Mouse (Mus musculus): Measurements from ENCODE around the gene Ddx23. TPM values are rescaled to one million over a fixed set of nuclear protein-coding genes. Genes with fewer than 3 reads are reported as not detected.

Gene Ddx23
- total RNA-seq (2022), result 10 to 100 TPM; 76.3 to 89.4 (median 85.9) TPM

DNA sequence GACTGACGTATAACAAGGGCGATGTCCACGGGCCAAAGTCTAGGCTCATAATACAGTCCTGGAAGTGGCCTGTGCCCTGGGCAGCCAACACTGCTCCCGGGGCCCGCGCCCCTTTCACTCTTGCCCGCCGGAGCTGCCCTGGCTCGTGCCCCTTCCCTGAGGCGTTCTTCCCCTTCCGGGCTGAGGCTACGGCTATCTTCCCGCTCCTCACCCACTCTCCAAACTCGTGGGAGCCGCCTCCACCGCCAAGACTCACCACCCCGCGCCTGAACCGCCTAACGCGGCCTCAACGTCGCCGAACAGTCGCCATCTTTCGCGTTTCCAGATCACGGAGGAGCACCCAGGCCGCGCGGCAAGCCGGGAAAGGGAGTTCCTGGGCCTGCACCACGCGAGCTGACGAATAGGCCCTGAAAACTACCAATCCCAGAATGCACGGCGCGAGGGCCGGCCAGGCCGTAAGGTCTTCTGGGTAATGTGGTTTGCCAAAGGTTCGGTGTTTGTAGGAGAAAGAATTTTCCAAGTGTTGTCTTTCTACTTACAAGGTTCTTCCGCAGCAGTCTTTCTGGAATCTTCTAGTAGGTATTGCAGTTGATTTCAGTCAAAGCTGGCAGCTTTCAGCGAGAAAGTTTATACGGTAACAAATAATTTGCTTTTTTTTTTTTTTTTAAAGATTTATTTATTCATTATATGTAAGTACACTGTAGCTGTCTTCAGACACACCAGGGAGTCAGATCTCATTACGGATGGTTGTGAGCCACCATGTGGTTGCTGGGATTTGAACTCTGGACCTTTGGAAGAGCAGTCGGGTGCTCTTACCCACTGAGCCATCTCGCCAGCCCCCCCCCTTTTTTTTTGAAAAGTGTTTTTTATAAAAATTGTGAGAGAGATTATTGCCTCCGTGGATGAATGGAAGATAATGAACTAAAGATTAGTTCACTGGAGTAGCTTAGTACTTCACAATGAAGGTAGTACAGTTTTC, at the start of gene Ddx23:
Gene Ddx23 (minus strand): TSS at position 328 of the 979 bp plus-strand sequence.
- peak; percentile 94 to 96 for DNase-seq (ENCODE audit: low spot score in 2 of 2)

DNA sequence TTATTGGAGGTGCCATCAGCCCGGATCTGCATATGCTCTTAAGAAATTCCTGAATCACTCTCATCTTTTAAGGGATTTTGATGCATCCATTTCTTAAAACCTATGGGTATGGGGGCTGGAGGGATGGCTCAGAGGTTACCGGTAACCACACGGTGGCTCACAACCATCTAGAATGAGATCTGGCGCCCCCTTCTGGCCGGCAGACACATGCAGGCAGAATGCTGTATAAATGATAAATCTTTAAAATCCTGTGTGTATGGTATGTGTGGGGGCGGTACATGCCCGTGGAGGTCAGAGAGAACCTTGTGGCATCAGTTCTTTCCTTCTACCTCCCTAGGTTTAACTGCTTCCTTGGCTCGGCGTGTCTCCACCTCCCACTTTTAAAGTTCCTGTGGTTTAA, 47.7 kb upstream of the Ddx23 start:
- peak in 1 of 2 experiments; percentile 60 for DNase-seq (ENCODE audit: low spot score in 2 of 2)

GRCm38 (mm10) chr15:98707766-98708372, 45.2 kb upstream of the Ddx23 start, which contains the start of gene Ccdc65:
Ccdc65 (plus strand) TSS chr15:98708207.
- peak; percentile 82 to 91 for DNase-seq (ENCODE audit: low spot score in 2 of 2)

DNA sequence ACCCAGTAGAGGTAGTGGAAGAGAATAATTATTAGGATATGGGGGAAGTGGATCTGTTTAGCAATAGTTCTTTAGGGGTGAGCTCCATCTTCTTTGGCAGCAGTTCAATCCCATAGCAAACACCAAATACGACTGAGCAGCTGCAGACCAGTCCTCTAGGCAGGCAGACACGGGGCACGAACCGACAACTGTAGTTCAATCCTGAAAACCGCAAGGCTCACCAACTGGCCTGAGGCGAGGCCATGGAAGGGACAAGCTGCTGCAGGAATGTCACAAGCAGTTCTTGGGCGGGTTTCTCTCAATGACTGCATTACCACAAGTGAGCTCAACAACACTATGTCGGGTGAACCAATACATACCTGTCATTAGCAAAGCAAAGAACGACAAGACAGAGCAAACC, 41.6 kb upstream of the Ddx23 start:
- DNase-seq (ENCODE audit: low spot score in 2 of 2), result no peak

DNA sequence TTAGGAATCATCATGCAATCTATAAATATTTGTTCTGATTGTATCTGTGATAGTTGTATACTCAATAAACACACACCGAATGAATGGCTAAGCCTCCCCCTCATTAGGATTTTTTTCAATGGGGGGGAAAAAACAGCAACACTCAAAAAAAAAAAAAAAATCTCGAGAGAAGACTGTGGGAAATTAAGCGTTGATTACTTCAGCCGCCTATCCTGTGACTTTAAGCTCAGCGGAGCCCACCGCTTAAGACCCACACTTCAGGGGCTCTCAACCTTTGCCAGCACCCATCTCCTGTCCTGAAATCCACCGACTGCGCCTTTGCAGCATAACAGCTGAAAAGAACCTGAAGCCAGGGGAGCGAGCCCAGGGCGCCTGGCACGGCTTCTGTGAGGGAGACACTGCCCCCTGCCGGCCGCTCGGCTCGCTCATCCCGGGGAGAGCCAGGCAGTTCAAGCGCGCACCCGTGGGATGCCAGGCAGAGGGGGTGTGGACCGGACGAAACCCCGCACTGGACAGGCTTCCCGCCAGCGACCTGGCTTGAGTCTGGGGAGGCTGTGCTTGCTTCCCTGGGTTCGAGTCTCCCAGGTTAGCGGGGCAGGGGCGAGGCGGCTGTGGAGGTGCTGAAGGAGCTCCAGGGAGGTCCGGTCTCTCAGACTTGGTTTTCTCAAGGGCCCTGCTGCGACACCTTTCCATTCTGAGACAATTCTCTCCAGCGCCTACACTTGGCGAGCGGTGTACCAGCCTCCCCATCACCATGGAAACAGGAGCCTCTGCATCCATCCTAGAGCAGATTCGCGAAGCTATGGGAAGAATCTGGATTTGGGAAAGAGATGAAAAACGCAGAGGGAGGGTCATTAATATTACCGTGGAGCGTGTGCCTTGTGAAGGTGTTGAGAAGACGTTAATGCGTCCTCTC, 36.8 kb upstream of the Ddx23 start:
- DNase-seq (ENCODE audit: low spot score in 2 of 2), result peak; percentile 76 to 89

GRCm38 (mm10) chr15:98696216-98696615, 33.5 kb upstream of the Ddx23 start:
- DNase-seq (ENCODE audit: low spot score in 2 of 2), result no peak

GRCm38 (mm10) chr15:98695726-98696125, 33.0 kb upstream of the Ddx23 start:
- no peak for DNase-seq (ENCODE audit: low spot score in 2 of 2)

DNA sequence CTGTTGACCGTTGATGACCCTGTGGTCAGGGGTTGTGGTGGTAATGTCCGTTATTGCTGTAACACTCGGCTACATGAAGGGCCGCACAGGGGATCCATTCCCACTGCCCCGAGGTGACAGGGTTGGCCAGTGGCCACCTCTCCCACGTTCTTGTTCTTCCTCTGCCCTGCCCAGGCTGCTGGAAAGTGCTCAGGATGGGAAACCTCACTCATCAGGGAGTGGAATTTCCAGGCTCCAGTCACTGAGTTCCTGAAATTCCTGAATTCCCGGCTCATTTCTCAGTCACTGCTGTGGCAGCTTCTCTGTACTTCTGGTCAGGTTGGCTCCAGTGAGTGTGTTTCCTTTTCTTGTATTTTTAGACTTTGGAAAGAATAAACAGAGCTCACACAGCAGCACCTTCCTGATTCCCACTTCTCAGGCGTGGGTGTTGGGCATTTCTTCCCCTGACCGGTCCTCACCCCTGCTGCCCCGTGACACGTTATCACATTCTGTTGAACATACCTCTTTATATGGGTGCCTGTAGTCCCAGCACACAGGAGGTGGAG, 29.5 kb upstream of the Ddx23 start:
- no peak for DNase-seq (ENCODE audit: low spot score in 2 of 2)

- DNase-seq (ENCODE audit: low spot score in 2 of 2), result no peak
These were observed 28.9 kb upstream of the Ddx23 start for GRCm38 (mm10) chr15:98691486-98692147.

- no peak for DNase-seq (ENCODE audit: low spot score in 2 of 2)
These were observed 27.0 kb upstream of the Ddx23 start for GRCm38 (mm10) chr15:98689682-98690081.

GRCm38 (mm10) chr15:98685926-98686325, 23.2 kb upstream of the Ddx23 start:
- DNase-seq (ENCODE audit: low spot score in 2 of 2), result no peak

DNA sequence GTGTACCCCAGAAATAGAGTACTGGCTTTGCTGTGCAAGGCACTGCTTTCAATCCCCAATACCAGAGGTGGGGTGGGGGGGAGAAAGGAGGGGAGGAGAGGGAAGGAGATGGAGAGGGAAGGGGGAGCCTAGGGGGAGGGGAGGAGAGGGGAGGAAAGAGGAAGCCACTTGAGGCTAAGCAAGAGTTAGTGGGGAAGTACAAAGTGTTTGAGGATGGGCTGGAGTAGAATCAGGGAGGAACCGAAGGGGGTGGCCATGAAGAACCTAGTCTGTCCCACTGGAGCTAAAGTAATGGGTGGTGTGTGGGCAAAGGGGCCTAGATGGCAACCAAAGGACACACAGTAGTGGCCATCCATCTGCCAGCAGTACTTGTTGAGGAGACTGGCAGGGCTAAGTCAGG, 21.1 kb upstream of the Ddx23 start:
- no peak for DNase-seq (ENCODE audit: low spot score in 2 of 2)

GRCm38 (mm10) chr15:98683177-98683576, 20.5 kb upstream of the Ddx23 start:
- DNase-seq (ENCODE audit: low spot score in 2 of 2), result no peak

DNA sequence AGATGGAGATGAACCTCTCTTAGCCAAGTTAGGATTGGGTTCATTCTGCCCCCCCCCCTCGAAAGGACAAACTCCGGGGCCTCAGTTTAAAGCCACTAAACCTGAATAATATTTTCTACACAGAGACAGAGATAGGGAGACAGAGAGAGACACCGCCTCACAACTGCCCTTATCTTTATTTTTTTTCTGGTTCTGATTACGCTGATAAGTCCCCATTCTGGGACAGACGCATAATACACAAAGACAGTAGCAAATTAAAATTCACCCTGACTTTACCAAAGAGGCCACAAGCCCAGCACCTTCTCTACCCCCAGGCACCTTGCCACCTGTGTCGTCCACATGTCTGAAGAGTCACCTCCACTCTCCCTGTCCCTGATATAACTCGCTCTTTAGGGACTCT, 18.9 kb upstream of the Ddx23 start:
- no peak for DNase-seq (ENCODE audit: low spot score in 2 of 2)

DNA sequence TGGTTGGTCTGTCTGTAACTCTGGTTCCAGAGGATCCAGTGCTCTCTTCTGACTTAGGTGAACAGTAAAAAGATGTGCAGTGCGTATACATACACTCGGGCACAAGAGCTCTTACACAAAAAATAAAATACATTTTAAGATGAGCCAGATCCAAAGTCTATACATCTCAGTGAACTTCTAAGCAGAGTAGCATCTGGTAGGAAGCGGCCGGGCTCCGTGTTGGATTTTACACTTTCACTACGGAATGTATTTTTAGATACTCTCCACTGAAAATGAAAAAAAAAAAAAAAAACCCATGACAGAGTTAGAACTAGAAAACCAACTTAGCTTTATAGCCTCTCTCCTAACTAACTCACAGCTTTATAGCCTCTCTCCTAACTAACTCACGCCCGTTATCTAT, 18.0 kb upstream of the Ddx23 start:
- no peak for DNase-seq (ENCODE audit: low spot score in 2 of 2)

GRCm38 (mm10) chr15:98677977-98678376, 15.3 kb upstream of the Ddx23 start:
- DNase-seq (ENCODE audit: low spot score in 2 of 2), result no peak

DNA sequence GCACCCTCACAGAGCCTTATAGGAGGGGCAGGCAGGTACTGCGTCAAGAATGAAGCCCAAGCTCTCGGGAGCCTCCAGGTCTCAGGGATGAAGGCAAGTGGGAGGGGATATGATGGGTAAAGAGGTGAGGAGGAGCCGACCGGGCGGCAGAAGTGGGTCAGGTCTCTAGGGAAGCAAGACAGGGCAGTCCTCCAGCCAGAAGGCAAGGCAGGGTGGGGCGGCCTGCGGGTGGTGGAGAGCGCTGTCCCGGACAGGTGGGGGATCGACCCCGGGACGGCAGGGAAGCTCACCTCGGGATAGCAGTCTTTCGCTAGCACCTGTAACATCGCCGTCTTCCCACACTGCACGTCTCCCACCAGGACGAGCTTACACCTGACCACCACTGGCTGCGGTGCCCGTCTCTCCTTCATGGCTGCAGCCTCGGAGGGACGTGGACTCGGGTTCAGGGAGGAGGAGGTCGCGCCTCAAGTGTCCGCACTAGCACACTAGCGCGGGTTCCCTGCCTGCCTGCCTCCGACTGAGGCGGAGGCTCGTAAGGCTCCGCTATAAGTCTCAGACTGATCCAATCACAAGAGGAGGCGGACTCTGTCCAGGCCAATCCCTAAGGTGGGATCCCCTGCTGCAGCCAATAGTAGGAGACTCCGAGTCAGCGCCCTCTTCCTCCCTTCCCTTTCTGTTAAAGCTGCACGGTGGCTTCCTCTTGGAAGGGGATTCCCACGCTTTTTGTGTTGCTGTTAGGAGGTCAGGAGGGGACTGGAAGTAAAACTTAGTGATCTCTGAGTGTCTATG, 14.4 kb upstream of the Ddx23 start, which contains the start of gene Rnd1:
Gene Rnd1 (minus strand): TSS at position 522 of the 789 bp plus-strand sequence.
- peak; percentile 82 to 85 for DNase-seq (ENCODE audit: low spot score in 2 of 2)

GRCm38 (mm10) chr15:98676471-98676870, 13.8 kb upstream of the Ddx23 start:
- DNase-seq (ENCODE audit: low spot score in 2 of 2), result no peak

DNA sequence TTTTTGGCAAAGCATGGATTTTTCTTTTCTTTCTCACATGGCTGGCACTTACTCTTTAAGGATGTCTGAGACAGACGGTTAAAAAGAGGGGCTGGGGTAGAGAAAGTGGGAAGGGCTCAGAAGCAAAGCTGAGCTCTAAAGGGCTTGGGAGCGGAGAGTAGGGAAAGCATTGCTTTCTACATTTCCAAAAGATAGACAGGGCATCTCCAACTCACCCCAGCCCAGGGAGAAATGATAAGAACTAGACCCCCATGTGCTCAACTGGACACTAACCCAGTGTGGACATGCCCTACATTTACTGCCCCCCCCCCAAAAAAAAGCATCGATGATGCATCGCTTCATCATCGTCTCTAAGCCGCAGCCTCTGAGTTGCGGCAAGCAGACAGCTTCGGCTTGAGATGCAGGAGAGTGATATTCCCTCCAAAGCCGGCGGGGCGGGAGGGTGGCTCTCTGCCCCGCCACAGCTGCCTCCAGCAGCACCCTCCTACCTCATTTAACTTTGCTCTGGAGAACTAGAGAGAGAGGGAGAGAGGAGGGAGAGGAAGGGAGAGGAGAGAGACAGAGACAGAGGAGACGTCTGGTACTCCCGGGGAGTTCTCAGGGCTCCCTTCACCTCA, 13.0 kb upstream of the Ddx23 start:
- no peak for DNase-seq (ENCODE audit: low spot score in 2 of 2)
